Mouse (Mus musculus) cerebellum, adult 9-11 months (tissue): ENCODE data around the gene Ccdc33.

Experiments used
- DNase-seq: peaks from one replicate; pipeline ENCODE4 v3.0.0; 2022

The Ccdc33 gene

GRCm38 (mm10) chr9:58128926-58129413, 10.3 kb upstream of the Ccdc33 start:
- DNase-seq: no peak

DNA sequence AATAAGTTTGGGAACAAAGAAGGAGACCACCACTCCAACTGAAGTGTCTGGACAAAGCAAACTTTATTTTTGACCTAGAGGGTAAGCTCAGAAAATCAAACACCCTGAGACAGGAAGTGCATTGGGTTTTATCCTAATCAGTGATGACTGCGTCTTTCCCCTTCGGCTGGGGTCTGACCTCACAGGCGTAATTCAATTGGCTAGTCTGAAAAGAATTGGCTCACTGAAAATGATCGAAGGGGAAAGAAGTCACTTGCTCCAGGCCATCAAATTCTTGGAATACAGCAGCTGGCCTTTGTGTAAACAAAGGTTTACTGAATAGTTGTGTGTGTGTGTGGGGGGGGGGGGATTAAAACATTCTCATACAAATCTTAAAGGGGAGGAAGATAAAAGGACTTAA, 7.2 kb upstream of the Ccdc33 start:
- DNase-seq: no peak

DNA sequence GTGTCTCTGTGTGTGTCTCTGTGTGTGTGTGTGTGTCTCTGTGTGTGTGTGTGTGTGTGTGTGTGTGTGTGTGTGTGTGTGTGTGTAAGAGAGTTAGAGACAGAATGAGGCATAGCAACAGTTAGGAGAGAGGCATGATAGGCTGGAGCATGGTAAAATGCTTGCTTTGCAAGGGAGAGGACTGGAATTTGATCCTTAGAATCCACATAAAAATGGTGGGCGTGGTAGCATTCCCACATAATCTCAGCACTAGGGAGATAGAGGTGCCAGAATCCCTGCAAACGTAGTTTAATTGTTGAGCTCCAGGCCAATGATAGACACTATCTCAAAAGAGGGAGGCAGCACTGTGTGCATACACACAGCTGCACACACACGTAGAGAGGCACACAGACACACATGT, 6.5 kb upstream of the Ccdc33 start:
- no peak for DNase-seq

DNA sequence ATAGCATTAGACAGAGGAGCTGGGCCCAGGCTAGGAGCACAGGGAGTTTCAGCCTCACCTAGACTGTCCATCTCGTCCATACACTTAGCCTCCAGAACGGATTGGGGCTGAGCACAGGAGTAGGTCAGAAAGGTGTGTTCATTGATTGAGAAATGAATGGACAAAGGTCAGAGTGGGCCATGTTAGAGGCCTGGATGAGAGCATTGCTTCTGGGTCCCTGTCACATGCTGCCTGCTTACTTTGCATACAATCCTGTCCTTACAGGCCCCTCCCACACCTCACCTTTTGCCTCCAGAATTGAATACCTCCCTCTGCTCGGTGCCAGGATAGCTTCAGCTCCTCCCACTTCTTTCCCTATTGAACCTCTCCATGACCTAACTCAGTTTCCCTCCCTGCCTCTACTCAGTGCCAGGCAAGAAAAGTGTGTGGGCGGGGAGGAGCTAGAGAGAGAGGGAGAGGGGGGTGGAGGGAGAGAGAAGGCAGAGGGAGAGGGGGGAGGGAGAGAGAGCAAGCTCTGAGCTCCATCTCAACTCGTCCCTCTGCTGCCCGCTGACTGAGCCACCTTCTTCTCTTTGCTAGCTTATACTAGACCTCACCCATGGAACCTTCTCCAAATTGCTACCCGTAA, 2.5 kb downstream of the Ccdc33 start:
- no peak for DNase-seq

- DNase-seq: no peak
These were observed 3.2 kb downstream of the Ccdc33 start for GRCm38 (mm10) chr9:58115297-58115925.

- no peak for DNase-seq
These were observed 4.6 kb downstream of the Ccdc33 start for GRCm38 (mm10) chr9:58114019-58114418.

DNA sequence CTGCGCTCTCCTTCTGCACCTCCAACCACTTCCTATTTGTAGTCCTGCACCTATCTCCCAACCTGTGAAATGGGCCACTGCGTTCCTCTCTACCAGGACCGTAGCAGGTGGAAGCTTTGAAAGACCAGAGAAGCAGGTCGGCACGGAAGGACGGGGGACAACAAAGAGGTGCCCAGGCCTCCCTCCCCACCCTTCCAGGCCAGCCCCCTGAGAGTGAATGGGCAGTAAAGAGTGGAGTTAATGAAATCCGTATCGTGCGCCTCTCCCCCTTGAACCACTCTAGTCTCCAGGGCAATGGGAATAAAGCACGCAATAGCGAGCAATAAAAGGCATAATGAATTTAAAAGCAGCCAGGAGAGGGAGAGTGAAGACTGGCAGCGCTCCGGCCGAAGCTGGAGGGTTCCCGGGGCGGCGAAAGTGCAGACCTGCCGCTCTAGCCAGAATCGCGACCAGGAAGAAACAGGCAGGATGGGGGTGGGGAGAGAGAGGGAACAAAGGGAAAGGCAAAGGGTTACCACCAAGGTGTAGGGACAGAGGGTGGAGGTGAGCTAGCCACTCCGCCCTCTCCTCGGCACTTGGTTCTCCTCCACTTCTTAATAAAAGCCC, 5.2 kb downstream of the Ccdc33 start:
- no peak for DNase-seq

DNA sequence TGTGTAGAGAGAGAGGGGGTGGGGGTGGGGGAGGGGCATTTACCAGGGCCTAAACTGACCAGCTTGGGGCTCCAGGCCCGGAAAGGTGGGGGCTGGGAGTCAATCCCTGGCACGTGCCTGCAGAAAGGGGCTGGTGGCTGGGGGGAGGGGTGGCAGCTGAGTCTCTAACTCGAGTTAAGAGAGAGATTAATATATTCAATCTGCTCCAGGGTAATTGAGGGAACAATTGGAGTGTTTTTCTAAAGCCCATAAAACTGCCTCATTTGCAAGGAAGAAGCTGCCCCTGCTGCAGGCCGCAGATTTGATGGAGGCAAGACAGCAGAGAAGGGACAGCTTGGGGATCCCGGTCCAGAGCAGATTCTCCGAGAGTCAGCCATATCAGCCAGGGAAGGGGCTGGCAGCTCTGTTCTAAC, 5.8 kb downstream of the Ccdc33 start:
- DNase-seq: no peak

- DNase-seq: no peak
These were observed 6.3 kb downstream of the Ccdc33 start for GRCm38 (mm10) chr9:58112321-58112751.

GRCm38 (mm10) chr9:58111431-58111830, 7.2 kb downstream of the Ccdc33 start:
- peak; percentile 92 for DNase-seq

DNA sequence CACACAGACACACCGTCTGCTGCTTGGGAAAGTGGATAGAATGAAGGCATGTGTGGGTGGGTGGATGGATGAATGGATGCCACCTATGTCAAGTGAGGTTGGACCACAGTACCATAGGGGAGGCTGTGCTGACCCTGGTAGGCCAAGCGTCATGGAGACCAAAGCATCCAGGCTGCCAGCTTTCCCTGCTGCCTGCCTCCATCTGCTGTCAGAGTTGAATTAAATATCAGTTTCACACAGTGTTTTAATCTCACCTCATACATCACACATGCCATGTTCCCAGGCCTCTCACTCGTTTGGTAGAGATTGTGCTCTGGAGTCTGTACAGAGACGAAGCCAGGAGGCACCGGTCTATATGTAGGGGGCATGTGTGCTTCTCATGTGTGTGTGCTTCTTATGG, 7.8 kb downstream of the Ccdc33 start:
- DNase-seq: peak; percentile 72

DNA sequence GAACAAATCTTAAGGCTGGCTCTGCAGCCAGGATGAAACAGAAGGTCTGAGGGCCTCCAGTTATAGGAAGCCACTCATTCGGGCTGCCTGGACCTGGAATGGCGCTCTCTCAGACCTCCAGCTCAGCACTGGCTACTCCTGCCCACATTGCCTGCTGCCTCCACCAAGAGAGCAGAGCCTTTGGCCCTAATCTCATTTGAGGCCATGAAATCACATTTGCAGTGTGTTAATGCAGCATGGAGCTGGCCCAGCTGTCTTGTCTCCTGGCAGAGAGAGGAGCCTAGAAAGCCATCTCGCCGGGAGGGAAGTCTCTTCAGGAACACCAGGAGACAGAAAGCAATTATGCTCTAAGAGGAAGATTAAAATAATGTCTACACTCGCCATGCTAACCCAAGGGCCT, 11.1 kb downstream of the Ccdc33 start:
- no peak for DNase-seq

- no peak for DNase-seq
These were observed 12.9 kb downstream of the Ccdc33 start for GRCm38 (mm10) chr9:58105595-58106169.

- DNase-seq: no peak
These were observed 15.0 kb downstream of the Ccdc33 start for GRCm38 (mm10) chr9:58103647-58104046.

- no peak for DNase-seq
These were observed 16.6 kb downstream of the Ccdc33 start for GRCm38 (mm10) chr9:58102013-58102412.

DNA sequence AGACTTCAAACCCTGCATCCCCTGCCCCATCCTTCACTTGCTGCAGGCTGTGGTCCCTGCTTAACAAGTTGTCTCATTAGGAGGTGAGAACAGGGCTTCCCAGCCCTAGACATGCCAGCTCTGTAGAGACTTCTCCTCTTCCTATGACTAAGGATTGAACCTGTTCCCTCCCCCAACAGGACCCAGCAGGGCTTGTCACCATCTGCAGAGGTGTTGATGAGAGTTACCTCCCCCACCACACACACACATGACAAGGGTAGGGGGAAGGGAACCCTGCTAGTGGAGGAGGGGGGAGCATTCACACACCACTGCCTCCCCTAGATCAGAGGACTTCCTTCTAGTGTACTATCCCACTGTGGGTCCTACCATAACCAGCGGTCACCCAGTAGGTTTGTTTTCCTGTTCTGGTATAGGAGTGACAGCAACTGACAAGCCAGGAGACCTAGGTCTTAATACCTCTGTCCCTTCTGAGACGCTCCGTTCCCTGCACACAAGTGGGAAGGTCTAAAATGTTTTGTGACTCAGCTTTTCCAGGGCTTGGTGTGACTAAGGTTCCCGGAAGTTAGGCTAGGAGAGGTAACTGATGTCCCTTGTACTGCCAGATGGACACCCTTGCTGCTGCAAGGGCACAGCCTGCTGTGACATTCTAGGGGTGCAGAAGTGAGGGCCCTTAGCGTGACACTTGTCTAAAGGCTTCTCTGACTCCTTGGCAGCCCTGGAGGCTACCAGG, 18.6 kb downstream of the Ccdc33 start:
- no peak for DNase-seq

GRCm38 (mm10) chr9:58096629-58097301, 21.9 kb downstream of the Ccdc33 start:
- DNase-seq: peak; percentile 79

DNA sequence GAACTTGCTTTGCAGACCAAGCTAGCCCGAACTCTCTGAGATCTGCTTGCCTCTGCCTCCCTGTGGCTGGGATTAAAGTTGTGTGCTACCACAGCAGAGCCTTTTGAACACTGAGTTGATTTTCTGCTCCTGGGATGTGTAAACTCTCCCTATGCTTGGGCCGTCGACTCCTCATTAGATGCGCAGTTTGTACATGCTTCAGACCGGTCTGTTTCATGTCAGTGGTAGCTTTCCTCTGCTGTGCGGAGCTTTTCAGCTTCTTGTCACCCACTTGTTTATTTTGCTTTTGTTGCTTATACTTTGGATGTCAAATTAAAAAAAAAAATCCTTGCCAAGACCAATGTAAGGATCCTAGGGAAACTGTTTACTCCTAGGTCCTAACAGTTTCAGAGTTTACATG, 22.6 kb downstream of the Ccdc33 start:
- DNase-seq: no peak

DNA sequence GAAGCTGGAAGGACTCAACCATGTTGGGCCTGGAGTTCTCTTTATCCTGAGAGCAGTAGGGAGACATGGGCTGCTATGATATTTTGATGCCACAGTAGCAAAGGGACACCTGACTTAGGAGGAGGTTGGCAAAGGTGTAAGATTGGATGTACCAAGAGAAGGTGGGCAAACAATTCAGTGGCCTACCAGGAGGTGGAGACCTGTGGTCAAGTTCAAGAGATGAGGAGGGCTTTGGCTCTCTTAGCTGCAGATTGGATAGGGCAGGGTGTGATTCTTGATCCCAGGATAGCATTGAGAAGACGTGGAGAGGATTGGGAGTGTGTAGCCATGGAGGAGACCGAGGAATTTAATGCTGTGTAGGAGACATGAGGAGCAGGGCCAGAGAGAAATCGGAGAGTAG, 24.8 kb downstream of the Ccdc33 start:
- peak; percentile 36 for DNase-seq

GRCm38 (mm10) chr9:58092581-58093269, 25.9 kb downstream of the Ccdc33 start:
- DNase-seq: peak; percentile 98

DNA sequence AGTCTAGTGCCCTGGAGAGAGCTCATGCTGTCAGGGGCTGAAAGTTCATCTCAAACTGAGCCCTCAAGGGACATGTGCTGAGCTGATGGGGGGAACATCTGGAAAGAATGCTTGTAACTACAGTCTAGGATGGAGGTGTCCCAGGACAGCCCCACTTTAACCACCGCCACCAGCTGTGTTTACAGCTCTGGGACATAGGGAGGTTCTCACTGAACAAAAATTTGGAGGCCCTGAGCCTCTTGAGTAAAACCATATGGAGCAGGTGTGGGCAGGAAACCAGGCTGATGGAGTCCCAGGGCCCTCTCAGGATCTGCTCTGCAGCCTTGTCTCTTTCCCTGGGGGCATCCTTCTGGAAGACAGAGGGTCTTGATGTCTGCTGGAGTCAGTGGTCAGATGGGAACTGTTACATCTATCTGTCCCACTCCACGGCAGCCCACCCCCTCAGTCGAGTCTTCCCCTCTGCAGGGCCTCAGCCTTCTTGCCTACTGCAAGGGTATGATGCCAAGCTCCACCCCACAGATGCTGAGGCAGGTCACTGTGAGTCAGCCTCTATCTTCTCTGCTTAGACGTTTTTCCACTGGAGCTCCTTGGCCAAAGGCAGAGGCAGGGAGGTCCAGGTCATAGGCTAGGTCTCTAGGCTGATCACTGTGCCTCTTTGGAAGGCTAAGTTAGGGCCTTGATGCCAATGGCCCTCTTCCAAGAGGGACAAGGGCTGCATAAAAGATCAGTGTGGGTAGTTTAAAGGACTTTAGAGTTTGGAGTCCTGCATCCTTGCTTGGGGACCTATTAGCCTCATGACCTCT, 26.8 kb downstream of the Ccdc33 start:
- DNase-seq: peak; percentile 52
